Mouse (Mus musculus) heart, embryonic 10.5 days (tissue): Measurements from ENCODE around the gene Cdk12. TPM values are rescaled to one million over a fixed set of nuclear protein-coding genes. Genes with fewer than 3 reads are reported as not detected.
"Not testable (repeated sequence)": the region's sequence is repeated elsewhere in the genome, so short reads cannot be mapped to it uniquely, and the experiment has no call there.

Experiments used
- DNase-seq: peaks from one replicate; pipeline ENCODE4 v3.0.0-alpha.2; 2017; ENCODE audit warnings: low spot score
- H3K27ac ChIP-seq: fragments of 300-500 bp; sonication (generic); 2 replicates; pipeline ENCODE4 v1.5.1; 2016; ENCODE audit warnings: mild to moderate bottlenecking
- H3K27me3 ChIP-seq: fragments of 300-500 bp; sonication (generic); 2 replicates; pipeline ENCODE4 v1.6.1; 2016; ENCODE audit warnings: mild to moderate bottlenecking; ENCODE audit not compliant: poor library complexity, insufficient read depth, severe bottlenecking
- H3K36me3 ChIP-seq: fragments of 300-500 bp; sonication (generic); 2 replicates; pipeline ENCODE4 v1.6.1; 2016; ENCODE audit warnings: mild to moderate bottlenecking, moderate library complexity
- H3K4me1 ChIP-seq: fragments of 300-500 bp; sonication (generic); 2 replicates; pipeline ENCODE4 v1.6.1; 2016; ENCODE audit warnings: mild to moderate bottlenecking
- H3K4me3 ChIP-seq: fragments of 300-500 bp; sonication (generic); 2 replicates; pipeline ENCODE4 v1.5.1; 2016; ENCODE audit warnings: mild to moderate bottlenecking, moderate library complexity
- H3K9me3 ChIP-seq: fragments of 300-500 bp; sonication (generic); 2 replicates; pipeline ENCODE4 v1.6.1; 2016; ENCODE audit warnings: mild to moderate bottlenecking, moderate library complexity
- WGBS: fragments of 180-500 bp; shearing (Covaris S2); methylation state at CpG from one replicate; pipeline ENCODE4 v1.1.7; 2016; 5-methylcytosine and 5-hydroxymethylcytosine counted together
- polyA plus RNA-seq: library from polyadenylated mRNA; unstranded; fragments of >200 nt; fragmentation: Nextera tagmentation; extraction: Ambion mirVana; gene quantifications from 2 replicates; pipeline ENCODE4 v1.2.1, GENCODE M21; 2016

Cdk12 gene
- 7.9 and 10.9 TPM in 2 replicates for polyA plus RNA-seq

- peaks cover 5% of the 10 kb centered on the region for H3K36me3 ChIP-seq
- H3K9me3 ChIP-seq: no peaks in the 10 kb centered on the region
- peak within 1 kb of the TSS; percentile 95 for H3K4me3 ChIP-seq
- under 1% methylated on average over 59 of the region's 63 CpGs for WGBS
- DNase-seq: peak; percentile 99
- H3K4me1 ChIP-seq: 0 out of 2 replicates have a peak, but pooled peaks cover 3% of the 10 kb centered on the region
- peak within 1 kb of the TSS; percentile 100 for H3K27ac ChIP-seq
- H3K27me3 ChIP-seq: no peaks in the 10 kb centered on the region
Measured at GRCm38 (mm10) chr11:98202641-98203350, at the start of gene Cdk12. Cdk12 (plus strand) TSS chr11:98203059.

DNA sequence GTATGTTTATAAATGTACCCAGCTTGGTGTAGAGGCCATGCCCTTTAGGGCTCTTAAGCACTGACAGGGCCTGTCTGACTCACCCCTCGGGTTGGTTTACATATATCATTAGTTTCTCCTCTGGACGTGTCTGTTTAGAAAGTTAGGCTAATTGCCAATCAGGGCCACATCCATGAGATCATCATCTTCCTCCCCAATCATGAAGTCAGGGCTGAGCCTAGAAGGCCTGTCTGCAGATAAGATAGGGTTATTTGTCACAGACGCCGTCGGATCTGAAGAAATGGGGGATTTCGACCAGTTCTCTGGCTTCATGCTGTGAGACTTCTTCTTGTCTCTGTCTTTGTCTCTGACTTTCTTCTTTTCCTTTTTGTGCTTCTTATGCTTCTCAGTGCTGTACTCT, 47.8 kb upstream of the Cdk12 start:
- H3K36me3 ChIP-seq: peaks cover 57% of the 10 kb centered on the region
- WGBS: 62% methylated on average over 6 of the region's 6 CpGs
- H3K9me3 ChIP-seq: no peaks in the 10 kb centered on the region
- no peak overlapping the region for H3K27ac ChIP-seq
- H3K4me3 ChIP-seq: no peak overlapping the region
- DNase-seq: no peak
- 0 out of 2 replicates have a peak, but pooled peaks cover 4% of the 10 kb centered on the region for H3K4me1 ChIP-seq
- H3K27me3 ChIP-seq: no peaks in the 10 kb centered on the region

DNA sequence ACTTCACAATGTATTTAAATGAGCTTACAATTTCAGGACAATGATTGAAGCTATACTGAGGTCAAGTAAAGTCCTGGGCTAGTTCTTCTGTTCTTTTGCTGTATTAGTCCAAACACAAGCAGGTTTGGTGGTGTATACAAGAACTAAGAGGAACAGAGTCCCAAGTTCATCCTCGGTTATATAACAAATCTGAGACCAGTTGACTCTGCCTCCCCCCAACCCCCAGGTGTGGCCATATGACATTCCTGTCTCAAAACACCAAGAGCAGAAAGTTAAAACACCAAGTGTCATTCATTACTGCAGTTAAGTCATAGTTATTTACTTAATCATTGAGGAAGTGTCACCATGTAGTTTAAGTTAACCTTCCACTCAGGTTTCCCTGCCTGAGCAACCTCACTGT, 34.5 kb upstream of the Cdk12 start:
- Histone ChIP-seq H3K4me1 (no peaks in the 10 kb centered on the region), H3K27ac (no peak overlapping the region), H3K27me3 (no peaks in the 10 kb centered on the region), H3K36me3 (peaks cover 92% of the 10 kb centered on the region), H3K4me3 (no peak overlapping the region), H3K9me3 (no peaks in the 10 kb centered on the region)
- DNase-seq: no peak
- WGBS: 87% methylated on average over 1 of the region's 1 CpGs

GRCm38 (mm10) chr11:98182149-98182548, 20.7 kb upstream of the Cdk12 start:
- DNase-seq, H3K4me1 ChIP-seq, H3K27me3 ChIP-seq, H3K9me3 ChIP-seq, H3K27ac ChIP-seq, H3K4me3 ChIP-seq: not testable (repeated sequence)
- H3K36me3 ChIP-seq: peaks cover 88% of the 10 kb centered on the region
- 93% methylated on average over 3 of the region's 3 CpGs for WGBS

GRCm38 (mm10) chr11:98187640-98188395, 15.0 kb upstream of the Cdk12 start:
- peaks cover 8% of the 10 kb centered on the region; the same call in 1 of the 2 replicates for H3K4me1 ChIP-seq
- 92% methylated on average over 9 of the region's 9 CpGs for WGBS
- H3K36me3 ChIP-seq: peaks cover 79% of the 10 kb centered on the region
- DNase-seq: no peak
- H3K4me3 ChIP-seq: no peak overlapping the region
- no peaks in the 10 kb centered on the region for H3K27me3 ChIP-seq
- H3K27ac ChIP-seq: no peak overlapping the region
- no peaks in the 10 kb centered on the region for H3K9me3 ChIP-seq

DNA sequence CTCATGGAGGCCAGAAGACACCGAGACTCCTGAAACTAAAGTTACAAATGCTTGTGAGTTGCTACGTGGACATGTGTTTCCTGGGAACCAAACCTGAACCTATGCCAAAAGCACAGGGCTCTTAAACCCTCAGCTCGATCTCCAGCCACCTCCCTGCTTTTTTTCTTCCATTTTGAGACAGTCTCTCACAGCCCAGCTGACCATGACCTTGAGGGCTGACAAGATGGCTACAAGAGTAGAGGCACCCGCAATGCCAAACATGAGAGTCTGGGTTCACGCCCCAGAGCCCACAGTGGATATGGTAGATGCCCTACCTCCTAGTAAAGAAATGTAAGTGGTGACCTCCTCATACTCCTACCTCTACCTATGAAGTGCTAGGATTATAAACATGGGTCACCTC, 12.0 kb upstream of the Cdk12 start:
- Histone ChIP-seq H3K4me1 (peaks cover 8% of the 10 kb centered on the region; the same call in 1 of the 2 replicates), H3K36me3 (peaks cover 49% of the 10 kb centered on the region), H3K9me3 (no peaks in the 10 kb centered on the region), H3K27ac (no peak overlapping the region), H3K4me3 (no peak overlapping the region), H3K27me3 (no peaks in the 10 kb centered on the region)
- WGBS: 90% methylated on average over 5 of the region's 5 CpGs
- DNase-seq: no peak

DNA sequence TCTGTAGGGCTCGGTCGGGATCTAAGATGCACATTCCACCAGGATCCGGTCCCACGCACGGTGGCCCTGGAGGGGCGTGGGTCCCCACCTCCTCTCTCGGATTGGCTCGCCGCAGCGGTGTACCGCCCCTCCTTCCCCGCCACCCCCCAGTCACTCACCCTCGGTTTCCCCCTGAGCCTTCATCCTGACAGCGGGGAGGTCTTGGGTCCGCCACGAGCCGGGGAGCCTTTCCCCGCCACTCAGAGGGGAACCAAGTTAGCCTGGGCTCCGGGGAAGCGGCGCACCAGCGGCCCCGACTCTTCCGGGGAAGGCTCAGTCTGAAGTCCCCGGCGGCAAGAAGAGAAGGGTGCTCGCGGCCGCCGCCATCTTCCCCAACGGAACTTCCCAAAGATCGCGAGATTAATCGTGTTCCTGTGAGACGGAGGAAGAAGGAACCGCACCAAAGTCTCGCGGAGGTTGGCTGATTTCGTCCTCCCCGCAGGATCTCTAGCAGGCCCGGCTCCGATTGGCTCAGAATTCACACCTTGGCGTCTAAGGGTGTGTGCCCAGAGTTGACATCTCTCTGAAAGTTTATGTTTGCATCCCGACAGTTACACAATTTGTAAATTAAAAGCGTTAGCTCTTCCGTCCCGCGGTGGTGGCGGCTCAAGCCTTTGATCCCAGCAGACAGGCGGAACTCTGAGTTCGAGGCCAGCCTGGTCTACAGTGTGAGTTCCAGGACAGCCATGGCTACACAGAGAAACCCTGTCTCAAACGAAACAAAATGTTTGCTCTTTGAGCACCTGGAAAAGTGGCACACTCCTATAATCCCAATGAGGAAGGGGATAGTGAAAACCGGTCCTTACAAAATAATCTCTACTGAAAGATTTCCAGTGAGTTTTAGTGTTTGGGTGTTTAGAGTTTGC, 9.7 kb upstream of the Cdk12 start, which contains the start of gene Med1:
Gene Med1 (minus strand): TSS at position 393 of the 905 bp plus-strand sequence.
- peak; percentile 98 for DNase-seq
- WGBS: under 1% methylated on average over 53 of the region's 53 CpGs
- H3K27me3 ChIP-seq: no peaks in the 10 kb centered on the region
- peaks cover 29% of the 10 kb centered on the region for H3K36me3 ChIP-seq
- peaks cover 8% of the 10 kb centered on the region; the same call in 1 of the 2 replicates for H3K4me1 ChIP-seq
- no peaks in the 10 kb centered on the region for H3K9me3 ChIP-seq
- peak within 1 kb of the TSS; percentile 94 for H3K4me3 ChIP-seq
- peak within 1 kb of the TSS; percentile 98 for H3K27ac ChIP-seq

GRCm38 (mm10) chr11:98201791-98202640, 843 bp upstream of the Cdk12 start:
- peak overlapping the region; percentile 100 for H3K27ac ChIP-seq
- no peaks in the 10 kb centered on the region for H3K27me3 ChIP-seq
- H3K9me3 ChIP-seq: no peaks in the 10 kb centered on the region
- peak; percentile 77 for DNase-seq
- 0 out of 2 replicates have a peak, but pooled peaks cover 2% of the 10 kb centered on the region for H3K36me3 ChIP-seq
- 4% methylated on average over 27 of the region's 27 CpGs for WGBS
- peak overlapping the region; percentile 95 for H3K4me3 ChIP-seq
- 0 out of 2 replicates have a peak, but pooled peaks cover 3% of the 10 kb centered on the region for H3K4me1 ChIP-seq

- Histone ChIP-seq H3K4me3 (peak overlapping the region; percentile 95), H3K4me1 (0 out of 2 replicates have a peak, but pooled peaks cover 3% of the 10 kb centered on the region), H3K27ac (peak overlapping the region; percentile 100), H3K27me3 (no peaks in the 10 kb centered on the region), H3K36me3 (peaks cover 11% of the 10 kb centered on the region), H3K9me3 (no peaks in the 10 kb centered on the region)
- under 1% methylated on average over 37 of the region's 37 CpGs for WGBS
- DNase-seq: peak; percentile 84
Measured at GRCm38 (mm10) chr11:98203351-98203911, 572 bp downstream of the Cdk12 start.

GRCm38 (mm10) chr11:98203931-98204421, 1.1 kb downstream of the Cdk12 start:
- peaks cover 17% of the 10 kb centered on the region for H3K36me3 ChIP-seq
- peak overlapping the region; percentile 95 for H3K4me3 ChIP-seq
- 0 out of 2 replicates have a peak, but pooled peaks cover 3% of the 10 kb centered on the region for H3K4me1 ChIP-seq
- no peaks in the 10 kb centered on the region for H3K27me3 ChIP-seq
- peak; percentile 80 for DNase-seq
- no peaks in the 10 kb centered on the region for H3K9me3 ChIP-seq
- peak overlapping the region; percentile 100; the same call in 1 of the 2 replicates for H3K27ac ChIP-seq
- WGBS: 0% methylated on average over 16 of the region's 16 CpGs

DNA sequence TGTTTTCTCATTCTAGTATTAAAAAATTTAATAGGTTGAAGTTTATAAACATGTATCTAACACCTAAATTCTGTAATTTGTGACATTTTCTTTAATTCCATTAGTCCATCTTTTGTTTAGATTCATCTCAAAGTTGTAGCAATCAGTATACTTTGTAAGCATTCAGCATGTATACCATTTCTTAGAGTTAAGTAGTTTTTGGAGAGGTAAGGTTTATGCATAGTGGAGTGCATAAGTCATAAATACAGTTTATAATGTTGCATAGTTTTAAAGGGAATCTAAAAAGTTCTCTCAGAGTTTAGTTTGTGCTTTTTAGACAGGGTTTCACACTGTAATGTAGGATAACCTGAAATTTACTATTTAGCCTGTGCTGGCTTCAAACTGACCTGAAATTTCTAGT, 2.6 kb downstream of the Cdk12 start:
- H3K4me1 ChIP-seq: 0 out of 2 replicates have a peak, but pooled peaks cover 3% of the 10 kb centered on the region
- H3K4me3 ChIP-seq: peak overlapping the region; percentile 95
- H3K27me3 ChIP-seq: no peaks in the 10 kb centered on the region
- no peak for DNase-seq
- peaks cover 30% of the 10 kb centered on the region for H3K36me3 ChIP-seq
- no peaks in the 10 kb centered on the region for H3K9me3 ChIP-seq
- no peak overlapping the region for H3K27ac ChIP-seq
